Mouse (Mus musculus) C2C12 (cell line): Measurements from ENCODE around the gene Ivns1abp. TPM values are rescaled to one million over a fixed set of nuclear protein-coding genes. Genes with fewer than 3 reads are reported as not detected.

Experiments
- H3K27me3 ChIP-seq: one replicate; pipeline ENCODE4 v1.6.1; 2011; ENCODE audit not compliant: control insufficient read depth, insufficient read depth, insufficient read length
- H3K36me3 ChIP-seq: one replicate; pipeline ENCODE4 v1.6.1; 2011; ENCODE audit not compliant: control insufficient read depth, insufficient read depth
- H3K4me3 ChIP-seq: one replicate; pipeline ENCODE4 v1.5.1; 2011; ENCODE audit warnings: mild to moderate bottlenecking, control low read depth; ENCODE audit not compliant: poor library complexity, insufficient read depth, severe bottlenecking
- H3K79me2 ChIP-seq: one replicate; pipeline ENCODE4 v1.6.1; 2011; ENCODE audit not compliant: control insufficient read depth, insufficient read depth
- H3K79me3 ChIP-seq: one replicate; pipeline ENCODE4 v1.6.1; 2011; ENCODE audit warnings: low read depth, control low read depth
- H3ac ChIP-seq: one replicate; pipeline ENCODE3; 2011; ENCODE audit warnings: low read depth; ENCODE audit not compliant: control insufficient read depth, insufficient read length
- CEBPB ChIP-seq: IDR thresholded peaks from one replicate; pipeline ENCODE4 v1.6.1; 2011; ENCODE audit warnings: low read depth, mild to moderate bottlenecking, control low read depth, moderate library complexity
- CTCF ChIP-seq: IDR thresholded peaks from one replicate; pipeline ENCODE4 v1.5.1; 2011; ENCODE audit not compliant: control insufficient read depth, insufficient read depth, insufficient read length
- FOSL1 ChIP-seq: IDR thresholded peaks from one replicate; pipeline ENCODE4 v1.8.0; 2011; ENCODE audit warnings: mild to moderate bottlenecking, low read length; ENCODE audit not compliant: poor library complexity, insufficient read depth, severe bottlenecking
- MAX ChIP-seq: IDR thresholded peaks from one replicate; pipeline ENCODE4 v1.6.1; 2011; ENCODE audit warnings: mild to moderate bottlenecking, control low read depth
- MYOD1 ChIP-seq: IDR thresholded peaks from one replicate; pipeline ENCODE4 v1.6.1; 2011; ENCODE audit warnings: low read depth; ENCODE audit not compliant: control insufficient read depth, insufficient read length
- MYOG ChIP-seq: IDR thresholded peaks from one replicate; pipeline ENCODE4 v1.6.1; 2011; ENCODE audit not compliant: control insufficient read depth, insufficient read length; ENCODE audit errors: extremely low read depth
- USF1 ChIP-seq: IDR thresholded peaks from one replicate; pipeline ENCODE4 v1.6.1; 2011; ENCODE audit warnings: low read depth, mild to moderate bottlenecking, control low read depth, moderate library complexity
- polyA plus RNA-seq: library from polyadenylated mRNA; unstranded; fragments of >200 nt; fragmentation: generic; extraction: Trizol; gene quantifications from one replicate; pipeline ENCODE4 v1.2.1, GENCODE M21; 2012; ENCODE audit warnings: missing spikeins

The Ivns1abp gene
- polyA plus RNA-seq, 1 experiment: 38.6 TPM

- H3K27me3 ChIP-seq: no peaks in the 10 kb centered on the region
- no peak overlapping the region for H3ac ChIP-seq
- TF ChIP-seq MYOG (no peak), USF1 (no peak)
- H3K79me3 ChIP-seq: peaks cover 30% of the 10 kb centered on the region
- H3K4me3 ChIP-seq: no peak overlapping the region
- peaks cover 95% of the 10 kb centered on the region for H3K36me3 ChIP-seq
- H3K79me2 ChIP-seq: peaks cover 47% of the 10 kb centered on the region
These were observed 8.6 kb downstream of the Ivns1abp start for GRCm38 (mm10) chr1:151352911-151353310.

GRCm38 (mm10) chr1:151355994-151356393 lies 11.7 kb downstream of the Ivns1abp start:
- Histone ChIP-seq H3K36me3 (peaks cover 100% of the 10 kb centered on the region), H3K27me3 (no peaks in the 10 kb centered on the region), H3K79me3 (peaks cover 6% of the 10 kb centered on the region), H3ac (no peak overlapping the region), H3K79me2 (peaks cover 16% of the 10 kb centered on the region), H3K4me3 (no peak overlapping the region)
- TF ChIP-seq CTCF (no peak), FOSL1 (no peak), MYOD1 (no peak), MYOG (no peak)

GRCm38 (mm10) chr1:151359374-151359773 lies 15.1 kb downstream of the Ivns1abp start:
- TF ChIP-seq MYOD1 (no peak), USF1 (no peak), CEBPB (no peak), MAX (no peak), FOSL1 (no peak), MYOG (no peak), CTCF (no peak)
- H3ac ChIP-seq: no peak overlapping the region
- peaks cover 100% of the 10 kb centered on the region for H3K36me3 ChIP-seq
- H3K4me3 ChIP-seq: no peak overlapping the region
- no peaks in the 10 kb centered on the region for H3K79me3 ChIP-seq
- no peaks in the 10 kb centered on the region for H3K79me2 ChIP-seq
- no peaks in the 10 kb centered on the region for H3K27me3 ChIP-seq

GRCm38 (mm10) chr1:151366944-151367605 lies 22.8 kb downstream of the Ivns1abp start:
- Histone ChIP-seq H3K79me3 (no peaks in the 10 kb centered on the region), H3K27me3 (no peaks in the 10 kb centered on the region), H3K79me2 (no peaks in the 10 kb centered on the region), H3K36me3 (peaks cover 77% of the 10 kb centered on the region), H3ac (no peak overlapping the region), H3K4me3 (no peak overlapping the region)
- TF ChIP-seq MYOD1: no peak
- TF ChIP-seq USF1: no peak
- TF ChIP-seq MYOG: no peak
- TF ChIP-seq MAX: no peak
- no peak for TF ChIP-seq CTCF
- no peak for TF ChIP-seq FOSL1
- TF ChIP-seq CEBPB: no peak

GRCm38 (mm10) chr1:151367721-151368324 lies 23.5 kb downstream of the Ivns1abp start:
- Histone ChIP-seq H3K79me2 (no peaks in the 10 kb centered on the region), H3K79me3 (no peaks in the 10 kb centered on the region), H3K27me3 (no peaks in the 10 kb centered on the region), H3K4me3 (no peak overlapping the region), H3K36me3 (peaks cover 69% of the 10 kb centered on the region), H3ac (no peak overlapping the region)
- TF ChIP-seq FOSL1 (no peak), USF1 (no peak), MYOD1 (no peak), CTCF (no peak), CEBPB (no peak), MYOG (no peak), MAX (no peak)

- TF ChIP-seq MYOG (no peak), MYOD1 (no peak), FOSL1 (no peak), CEBPB (no peak), USF1 (no peak), MAX (no peak), CTCF (no peak)
- Histone ChIP-seq H3K27me3 (no peaks in the 10 kb centered on the region), H3K4me3 (no peak overlapping the region), H3ac (no peak overlapping the region), H3K36me3 (peaks cover 66% of the 10 kb centered on the region), H3K79me3 (no peaks in the 10 kb centered on the region), H3K79me2 (no peaks in the 10 kb centered on the region)
These were observed 24.2 kb downstream of the Ivns1abp start for GRCm38 (mm10) chr1:151368444-151368843.
